Mouse (Mus musculus) embryonic facial prominence, embryonic 10.5 days (tissue): ENCODE measurements around the gene Tjap1. TPM values are rescaled to one million over a fixed set of nuclear protein-coding genes. Genes with fewer than 3 reads are reported as not detected.

ENCODE experiments used
- DNase-seq: peaks from one replicate; pipeline ENCODE4 v3.0.0-alpha.2; 2017; ENCODE audit warnings: low spot score
- H3K27ac ChIP-seq: fragments of 300-500 bp; sonication (generic); replicated peaks from 2 replicates; pipeline ENCODE4 v1.5.1; 2016; ENCODE audit warnings: mild to moderate bottlenecking
- H3K27me3 ChIP-seq: fragments of 300-500 bp; sonication (generic); replicated peaks from 2 replicates; pipeline ENCODE4 v1.6.1; 2016; ENCODE audit warnings: low read depth, mild to moderate bottlenecking; ENCODE audit not compliant: poor library complexity, severe bottlenecking
- H3K36me3 ChIP-seq: fragments of 300-500 bp; sonication (generic); replicated peaks from 2 replicates; pipeline ENCODE4 v1.6.1; 2016; ENCODE audit warnings: mild to moderate bottlenecking, moderate library complexity
- H3K4me1 ChIP-seq: fragments of 300-500 bp; sonication (generic); 2 replicates; pipeline ENCODE4 v1.6.1; 2016
- H3K4me3 ChIP-seq: fragments of 300-500 bp; sonication (generic); 2 replicates; pipeline ENCODE4 v1.5.1; 2016; ENCODE audit warnings: mild to moderate bottlenecking, moderate library complexity
- H3K9me3 ChIP-seq: fragments of 300-500 bp; sonication (generic); 2 replicates; pipeline ENCODE4 v1.6.1; 2016; ENCODE audit warnings: mild to moderate bottlenecking
- WGBS: fragments of 180-500 bp; shearing (Covaris S2); methylation state at CpG from one replicate; pipeline ENCODE4 v1.1.7; 2016; 5-methylcytosine and 5-hydroxymethylcytosine counted together
- polyA plus RNA-seq: library from polyadenylated mRNA; unstranded; fragments of >200 nt; fragmentation: Nextera tagmentation; extraction: Ambion mirVana; gene quantifications from 2 replicates; pipeline ENCODE4 v1.2.1, GENCODE M21; 2016

Tjap1 gene
- polyA plus RNA-seq, 1 experiment from 2014 or later, result 62.6 TPM

GRCm38 (mm10) chr17:46275506-46275905 lies 7.3 kb downstream of the Tjap1 start:
- peaks cover 94% of the 10 kb centered on the region for H3K36me3 ChIP-seq
- H3K4me1 ChIP-seq, result peaks cover 63% of the 10 kb centered on the region
- H3K9me3 ChIP-seq, result no peaks in the 10 kb centered on the region
- H3K27me3 ChIP-seq, result no peaks in the 10 kb centered on the region
- no peak overlapping the region for H3K4me3 ChIP-seq
- no peak for DNase-seq
- WGBS, result 92% methylated on average over 10 of the region's 10 CpGs
- no peak overlapping the region for H3K27ac ChIP-seq

- peaks cover 94% of the 10 kb centered on the region for H3K36me3 ChIP-seq
- no peak overlapping the region for H3K4me3 ChIP-seq
- no peak overlapping the region; the same call in 1 of the 2 replicates for H3K27ac ChIP-seq
- no peak for DNase-seq
- 83% methylated on average over 6 of the region's 6 CpGs for WGBS
- H3K9me3 ChIP-seq, result no peaks in the 10 kb centered on the region
- no peaks in the 10 kb centered on the region for H3K27me3 ChIP-seq
- peaks cover 63% of the 10 kb centered on the region for H3K4me1 ChIP-seq
These were observed 7.8 kb downstream of the Tjap1 start for GRCm38 (mm10) chr17:46275034-46275433.

- 44% methylated on average over 6 of the region's 6 CpGs for WGBS
- DNase-seq, result no peak
- peaks cover 67% of the 10 kb centered on the region for H3K4me1 ChIP-seq
- H3K4me3 ChIP-seq, result peak overlapping the region; percentile 26; the same call in 1 of the 2 replicates
- peak overlapping the region; percentile 71 for H3K27ac ChIP-seq
- no peaks in the 10 kb centered on the region for H3K27me3 ChIP-seq
- no peaks in the 10 kb centered on the region for H3K9me3 ChIP-seq
- peaks cover 94% of the 10 kb centered on the region for H3K36me3 ChIP-seq
These were observed 8.4 kb downstream of the Tjap1 start for GRCm38 (mm10) chr17:46274465-46274864.

GRCm38 (mm10) chr17:46273803-46274236 lies 9.0 kb downstream of the Tjap1 start:
- Histone ChIP-seq H3K9me3 (no peaks in the 10 kb centered on the region), H3K27me3 (no peaks in the 10 kb centered on the region), H3K4me1 (peaks cover 64% of the 10 kb centered on the region), H3K27ac (peak overlapping the region; percentile 71), H3K36me3 (peaks cover 94% of the 10 kb centered on the region), H3K4me3 (0 out of 2 replicates have a peak overlapping the region, but pooled peaks have one; percentile 20)
- 33% methylated on average over 1 of the region's 1 CpGs for WGBS
- DNase-seq, result no peak

- Histone ChIP-seq H3K27ac (no peak overlapping the region), H3K4me3 (no peak overlapping the region), H3K4me1 (peaks cover 62% of the 10 kb centered on the region), H3K36me3 (peaks cover 95% of the 10 kb centered on the region), H3K9me3 (no peaks in the 10 kb centered on the region), H3K27me3 (no peaks in the 10 kb centered on the region)
- 79% methylated on average over 5 of the region's 5 CpGs for WGBS
- DNase-seq, result no peak
These were observed 10.2 kb downstream of the Tjap1 start for GRCm38 (mm10) chr17:46272675-46273074.

GRCm38 (mm10) chr17:46272058-46272457 lies 10.8 kb downstream of the Tjap1 start:
- H3K27ac ChIP-seq, result no peak overlapping the region
- H3K4me3 ChIP-seq, result no peak overlapping the region
- H3K27me3 ChIP-seq, result no peaks in the 10 kb centered on the region
- peaks cover 95% of the 10 kb centered on the region for H3K36me3 ChIP-seq
- peaks cover 62% of the 10 kb centered on the region for H3K4me1 ChIP-seq
- no peaks in the 10 kb centered on the region for H3K9me3 ChIP-seq
- WGBS, result 77% methylated on average over 2 of the region's 2 CpGs
- DNase-seq, result no peak

- Histone ChIP-seq H3K27ac (no peak overlapping the region), H3K27me3 (no peaks in the 10 kb centered on the region), H3K9me3 (no peaks in the 10 kb centered on the region), H3K36me3 (peaks cover 97% of the 10 kb centered on the region), H3K4me1 (peaks cover 68% of the 10 kb centered on the region), H3K4me3 (no peak overlapping the region)
- no peak for DNase-seq
- WGBS, result 90% methylated on average over 19 of the region's 19 CpGs
These were observed 12.9 kb downstream of the Tjap1 start for GRCm38 (mm10) chr17:46269771-46270534.

- 68% methylated on average over 10 of the region's 10 CpGs for WGBS
These were observed 14.7 kb downstream of the Tjap1 start for GRCm38 (mm10) chr17:46268026-46268720.

GRCm38 (mm10) chr17:46267511-46267910 lies 15.3 kb downstream of the Tjap1 start:
- Histone ChIP-seq H3K27ac (no peak overlapping the region), H3K9me3 (no peaks in the 10 kb centered on the region), H3K36me3 (peaks cover 99% of the 10 kb centered on the region), H3K4me1 (peaks cover 46% of the 10 kb centered on the region), H3K4me3 (no peak overlapping the region), H3K27me3 (no peaks in the 10 kb centered on the region)
- no peak for DNase-seq
- 87% methylated on average over 7 of the region's 7 CpGs for WGBS

More at GRCm38 (mm10) chr17:46268026-46268720, 14.7 kb downstream of the Tjap1 start:
- H3K4me1 ChIP-seq, result peaks cover 51% of the 10 kb centered on the region
- no peaks in the 10 kb centered on the region for H3K27me3 ChIP-seq
- no peaks in the 10 kb centered on the region for H3K9me3 ChIP-seq
- no peak overlapping the region for H3K27ac ChIP-seq
- no peak overlapping the region for H3K4me3 ChIP-seq
- peaks cover 99% of the 10 kb centered on the region for H3K36me3 ChIP-seq
- DNase-seq, result no peak

GRCm38 (mm10) chr17:46266986-46267385 lies 15.8 kb downstream of the Tjap1 start:
- no peaks in the 10 kb centered on the region for H3K9me3 ChIP-seq
- WGBS, result 59% methylated on average over 6 of the region's 6 CpGs
- peaks cover 41% of the 10 kb centered on the region for H3K4me1 ChIP-seq
- H3K4me3 ChIP-seq, result no peak overlapping the region
- H3K36me3 ChIP-seq, result peaks cover 99% of the 10 kb centered on the region
- 0 out of 2 replicates have a peak overlapping the region, but pooled peaks have one; percentile 2 for H3K27ac ChIP-seq
- no peak for DNase-seq
- H3K27me3 ChIP-seq, result no peaks in the 10 kb centered on the region

GRCm38 (mm10) chr17:46265918-46266618 lies 16.8 kb downstream of the Tjap1 start:
- Histone ChIP-seq H3K27ac (no peak overlapping the region), H3K9me3 (no peaks in the 10 kb centered on the region), H3K4me1 (peaks cover 37% of the 10 kb centered on the region), H3K27me3 (no peaks in the 10 kb centered on the region), H3K4me3 (no peak overlapping the region), H3K36me3 (peaks cover 99% of the 10 kb centered on the region)
- 21% methylated on average over 14 of the region's 14 CpGs for WGBS
- DNase-seq, result peak; percentile 85

GRCm38 (mm10) chr17:46265502-46265901 lies 17.3 kb downstream of the Tjap1 start:
- 80% methylated on average over 12 of the region's 12 CpGs for WGBS
- no peak for DNase-seq
- Histone ChIP-seq H3K36me3 (peaks cover 99% of the 10 kb centered on the region), H3K4me1 (peaks cover 37% of the 10 kb centered on the region), H3K4me3 (no peak overlapping the region), H3K27me3 (no peaks in the 10 kb centered on the region), H3K27ac (no peak overlapping the region), H3K9me3 (no peaks in the 10 kb centered on the region)
